Mouse (Mus musculus) embryonic fibroblast, embryonic 13.5 days (primary cell): ENCODE results near the gene Sympk. TPM values are rescaled to one million over a fixed set of nuclear protein-coding genes. Genes with fewer than 3 reads are reported as not detected.

Source experiments
- H3K27ac ChIP-seq: 2 replicates; pipeline ENCODE4 v1.5.1; 2012; ENCODE audit warnings: low read length, control low read depth, inconsistent platforms; ENCODE audit not compliant: insufficient read depth
- H3K4me1 ChIP-seq: 2 replicates; pipeline ENCODE4 v1.6.1; 2011; ENCODE audit warnings: low read length; ENCODE audit not compliant: control insufficient read depth, insufficient read depth
- H3K4me3 ChIP-seq: 2 replicates; pipeline ENCODE4 v1.5.1; 2011; ENCODE audit warnings: mild to moderate bottlenecking, control low read depth, low read length; ENCODE audit not compliant: insufficient read depth
- CTCF ChIP-seq: IDR thresholded peaks from 2 replicates; pipeline ENCODE4 v1.5.1; 2011; ENCODE audit warnings: mild to moderate bottlenecking, control low read depth, low read length, moderate library complexity, borderline replicate concordance; ENCODE audit not compliant: insufficient read depth
- POLR2A ChIP-seq: IDR thresholded peaks from 2 replicates; pipeline ENCODE4 v1.6.1; 2011; ENCODE audit warnings: low read depth, mild to moderate bottlenecking, control low read depth, low read length, moderate library complexity
- polyA plus RNA-seq: library from polyadenylated mRNA; stranded (reverse); fragments of >200 nt; gene quantifications from 2 replicates; pipeline ENCODE4 v1.2.4, GENCODE M21; 2011; ENCODE audit warnings: low read depth; ENCODE audit not compliant: missing spikeins, insufficient read length

Sympk gene
- polyA plus RNA-seq, 1 experiment: 72.6 TPM

- H3K4me1 ChIP-seq: no peaks in the 10 kb centered on the region; the same call in 1 of the 2 replicates
- no peak overlapping the region for H3K4me3 ChIP-seq
- TF ChIP-seq POLR2A: no peak
- TF ChIP-seq CTCF: no peak
Observed at GRCm38 (mm10) chr7:19086760-19087159, 62.6 kb downstream of the Sympk start.

DNA sequence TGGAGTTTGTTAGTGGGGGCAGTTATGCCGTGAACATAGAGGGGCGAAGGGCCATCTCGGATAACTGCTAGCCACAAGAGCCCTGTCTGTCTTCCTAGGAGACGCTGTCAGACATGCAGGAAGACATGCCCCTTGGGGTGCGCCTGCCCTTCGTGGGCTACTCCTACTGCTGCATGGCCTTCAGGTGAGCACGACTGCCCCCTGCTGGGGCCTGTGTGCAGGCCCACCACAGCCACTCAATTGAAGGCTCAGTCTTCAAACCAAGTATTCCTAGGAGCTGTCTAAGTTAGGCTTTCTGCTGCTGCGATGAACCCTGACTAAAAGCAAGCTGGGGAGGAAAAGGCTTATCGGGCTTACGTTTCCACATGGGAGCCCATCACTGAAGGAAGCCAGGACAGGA, 64.6 kb downstream of the Sympk start:
- TF ChIP-seq POLR2A (no peak), CTCF (peak; percentile 75)
- H3K27ac ChIP-seq: no peak overlapping the region
- H3K4me3 ChIP-seq: no peak overlapping the region
- 0 out of 2 replicates have a peak, but pooled peaks cover 2% of the 10 kb centered on the region for H3K4me1 ChIP-seq

More at GRCm38 (mm10) chr7:19086760-19087159, 62.6 kb downstream of the Sympk start:
- H3K27ac ChIP-seq: no peak overlapping the region

- no peak for TF ChIP-seq POLR2A
- no peak for TF ChIP-seq CTCF
- no peak overlapping the region for H3K27ac ChIP-seq
- H3K4me1 ChIP-seq: 0 out of 2 replicates have a peak, but pooled peaks cover 2% of the 10 kb centered on the region
- no peak overlapping the region for H3K4me3 ChIP-seq
Observed at GRCm38 (mm10) chr7:19091913-19092312, 67.7 kb downstream of the Sympk start.

- H3K4me3 ChIP-seq: no peak overlapping the region
- peak overlapping the region; percentile 69 for H3K27ac ChIP-seq
- 0 out of 2 replicates have a peak, but pooled peaks cover 2% of the 10 kb centered on the region for H3K4me1 ChIP-seq
- TF ChIP-seq POLR2A (peak; percentile 54), CTCF (no peak)
Observed at GRCm38 (mm10) chr7:19092381-19093173, 68.4 kb downstream of the Sympk start.

- H3K27ac ChIP-seq: peak overlapping the region; percentile 69
- peak overlapping the region; percentile 4 for H3K4me3 ChIP-seq
- no peak for TF ChIP-seq POLR2A
- TF ChIP-seq CTCF: peak; percentile 73
- 0 out of 2 replicates have a peak, but pooled peaks cover 2% of the 10 kb centered on the region for H3K4me1 ChIP-seq
Observed at GRCm38 (mm10) chr7:19093174-19093521, 69.0 kb downstream of the Sympk start.

GRCm38 (mm10) chr7:19093537-19094385, 69.6 kb downstream of the Sympk start:
- H3K4me3 ChIP-seq: peak overlapping the region; percentile 56
- 0 out of 2 replicates have a peak, but pooled peaks cover 2% of the 10 kb centered on the region for H3K4me1 ChIP-seq
- TF ChIP-seq POLR2A (peak; percentile 84), CTCF (no peak)

GRCm38 (mm10) chr7:19094471-19094825, 70.3 kb downstream of the Sympk start, which contains the start of gene Six5:
Six5 (plus strand) TSS chr7:19094594.
- peak within 1 kb of the TSS; percentile 97 for H3K27ac ChIP-seq
- H3K4me3 ChIP-seq: peak within 1 kb of the TSS; percentile 56
- no peak for TF ChIP-seq CTCF
- TF ChIP-seq POLR2A: no peak
- 0 out of 2 replicates have a peak, but pooled peaks cover 2% of the 10 kb centered on the region for H3K4me1 ChIP-seq

More at GRCm38 (mm10) chr7:19093537-19094385, 69.6 kb downstream of the Sympk start:
- peak overlapping the region; percentile 97 for H3K27ac ChIP-seq

DNA sequence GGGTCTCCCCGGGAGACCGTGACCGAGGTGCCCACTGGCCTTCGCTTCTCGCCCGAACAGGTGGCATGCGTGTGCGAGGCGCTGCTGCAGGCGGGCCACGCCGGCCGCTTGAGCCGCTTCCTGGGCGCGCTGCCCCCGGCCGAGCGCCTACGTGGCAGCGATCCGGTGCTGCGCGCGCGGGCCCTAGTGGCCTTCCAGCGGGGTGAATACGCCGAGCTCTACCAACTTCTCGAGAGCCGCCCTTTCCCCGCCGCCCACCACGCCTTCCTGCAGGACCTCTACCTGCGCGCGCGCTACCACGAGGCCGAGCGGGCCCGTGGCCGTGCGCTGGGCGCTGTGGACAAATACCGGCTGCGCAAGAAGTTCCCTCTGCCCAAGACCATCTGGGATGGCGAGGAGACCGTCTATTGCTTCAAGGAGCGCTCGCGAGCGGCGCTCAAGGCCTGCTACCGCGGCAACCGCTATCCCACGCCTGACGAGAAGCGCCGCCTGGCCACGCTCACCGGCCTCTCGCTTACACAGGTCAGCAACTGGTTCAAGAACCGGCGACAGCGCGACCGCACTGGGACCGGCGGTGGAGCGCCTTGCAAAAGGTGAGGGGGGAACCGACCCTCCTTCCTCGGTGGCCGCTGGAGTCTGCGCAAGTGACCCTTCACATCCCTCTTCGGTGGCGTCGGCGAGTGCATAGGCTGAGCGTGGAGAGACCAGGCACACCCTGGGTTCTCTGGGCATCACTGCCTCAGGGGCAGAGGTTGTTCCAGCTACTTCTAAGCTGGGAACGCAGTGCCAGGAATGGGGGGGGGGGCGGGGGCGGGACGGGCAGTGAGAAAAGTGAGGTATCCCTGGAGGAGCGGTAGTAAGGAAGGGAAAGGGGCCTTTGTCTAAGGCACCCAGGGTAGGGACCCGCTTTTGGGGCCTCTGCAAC, 70.9 kb downstream of the Sympk start:
- H3K27ac ChIP-seq: peak overlapping the region; percentile 88
- TF ChIP-seq CTCF (no peak), POLR2A (peak; percentile 71; the same call in 1 of the 2 replicates)
- peak overlapping the region; percentile 56 for H3K4me3 ChIP-seq
- H3K4me1 ChIP-seq: 0 out of 2 replicates have a peak, but pooled peaks cover 2% of the 10 kb centered on the region

DNA sequence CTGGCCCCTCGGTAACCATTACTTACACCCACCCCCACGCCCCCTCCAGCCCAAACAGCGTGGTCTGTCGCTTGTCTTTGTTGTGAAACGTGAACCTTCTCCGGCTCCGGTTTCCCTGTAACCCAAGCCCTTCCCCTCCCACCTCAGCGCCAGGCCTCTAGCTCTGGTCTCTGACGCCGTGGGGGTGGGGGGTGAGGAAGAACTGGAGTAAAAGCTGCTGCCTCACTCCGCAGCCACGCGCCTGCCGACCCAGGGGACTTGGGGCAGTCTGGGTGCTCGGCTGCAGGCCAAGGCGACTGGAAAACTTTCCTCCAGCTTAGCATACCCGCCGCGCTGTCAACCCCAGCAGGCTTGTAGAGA, 71.6 kb downstream of the Sympk start:
- TF ChIP-seq CTCF (no peak), POLR2A (peak; percentile 30; the same call in 1 of the 2 replicates)
- Histone ChIP-seq H3K4me1 (0 out of 2 replicates have a peak, but pooled peaks cover 2% of the 10 kb centered on the region), H3K4me3 (peak overlapping the region; percentile 56), H3K27ac (peak overlapping the region; percentile 16; the same call in 1 of the 2 replicates)
